ENCODE assay signal across 24 mouse cellular contexts in the genomic region with DNA sequence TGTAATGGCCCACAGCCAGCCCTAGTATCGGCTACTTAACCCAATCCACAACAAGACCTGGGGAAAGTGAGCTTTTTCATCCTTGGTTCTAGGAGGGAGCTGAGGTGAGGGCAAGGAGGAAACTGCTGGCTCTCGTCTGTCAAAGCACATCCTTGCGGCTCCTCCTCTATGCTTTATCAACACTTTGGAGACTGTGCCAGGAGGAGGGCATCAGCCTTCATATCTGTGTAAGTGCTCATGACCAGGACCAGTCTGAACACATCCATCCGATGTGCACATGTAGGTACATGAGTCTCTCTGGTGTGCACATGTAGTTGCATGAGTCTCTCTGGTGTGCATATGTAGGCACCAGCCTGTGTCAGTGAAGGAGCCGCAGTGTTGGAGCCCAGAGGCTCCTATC. TPM values are rescaled to one million over a fixed set of nuclear protein-coding genes. Genes with fewer than 3 reads are reported as not detected.
DNase-seq lines count a peak whose midpoint lies in the region; ATAC-seq and TF ChIP-seq lines count a peak whose summit lies in the region.
"Had no signal": no experiment of that assay in that cellular context is flagged by ENCODE, and none has a peak within 500 bp of the region (broad histone marks: within the 10 kb centered on the region; RNA-seq: fewer than 3 reads in every experiment).

No protein-coding gene starts in this region.

- 70% methylated on average over 5 of the region's 5 CpGs for WGBS in stomach, embryonic 15.5 days
- WGBS in stomach, postnatal 0 days, result 81% methylated on average over 5 of the region's 5 CpGs
- 51% methylated on average over 5 of the region's 5 CpGs for WGBS in liver, embryonic 16.5 days (ENCODE audit: insufficient replicate concordance)
- 91% methylated on average over 5 of the region's 5 CpGs for WGBS in midbrain, embryonic 10.5 days

- no peaks in the 10 kb centered on the region for H3K4me1 ChIP-seq in stomach, embryonic 15.5 days
- no peaks in the 10 kb centered on the region for H3K4me1 ChIP-seq in stomach, postnatal 0 days (replicated peaks; ENCODE audit: control insufficient read depth, insufficient read depth)
- H3K4me1 ChIP-seq in liver, embryonic 16.5 days (ENCODE audit: control insufficient read depth, low read depth, low read length), result peaks cover 36% of the 10 kb centered on the region
- no peaks in the 10 kb centered on the region for H3K4me1 ChIP-seq in midbrain, embryonic 10.5 days
- H3K4me1 ChIP-seq: embryonic facial prominence, embryonic 15.5 days; forebrain, embryonic 13.5 days; midbrain, embryonic 12.5 days had no signal

- no peak overlapping the region for H3K9ac ChIP-seq in stomach, embryonic 15.5 days
- H3K9ac ChIP-seq in stomach, postnatal 0 days (ENCODE audit: low read length), result no peak overlapping the region
- H3K9ac ChIP-seq in liver, embryonic 16.5 days (ENCODE audit: low read depth, low read length), result peak overlapping the region; percentile 61
- H3K9ac ChIP-seq: embryonic facial prominence, embryonic 15.5 days; forebrain, embryonic 13.5 days; midbrain, embryonic 12.5 days had no signal

- no peak overlapping the region for H3K27ac ChIP-seq in stomach, embryonic 15.5 days
- H3K27ac ChIP-seq in stomach, postnatal 0 days (replicated peaks), result no peak overlapping the region
- peak overlapping the region; percentile 91 for H3K27ac ChIP-seq in liver, embryonic 16.5 days (ENCODE audit: low read length)
- no peak overlapping the region for H3K27ac ChIP-seq in midbrain, embryonic 10.5 days (replicated peaks)
- H3K27ac ChIP-seq: embryonic facial prominence, embryonic 15.5 days; forebrain, embryonic 13.5 days; left cerebral cortex, adult 2 months; macrophage; midbrain, embryonic 12.5 days had no signal

- no peaks in the 10 kb centered on the region; the same call in none of the 2 replicates for H3K27me3 ChIP-seq in stomach, embryonic 15.5 days (replicated peaks)
- H3K27me3 ChIP-seq in stomach, postnatal 0 days (ENCODE audit: control insufficient read depth, insufficient read depth, low read length), result no peaks in the 10 kb centered on the region
- H3K27me3 ChIP-seq in liver, embryonic 16.5 days (ENCODE audit: control insufficient read depth, insufficient read depth, low read depth, low read length), result peaks cover 7% of the 10 kb centered on the region
- H3K27me3 ChIP-seq in midbrain, embryonic 10.5 days (ENCODE audit: low read depth, poor library complexity, severe bottlenecking), result peaks cover 20% of the 10 kb centered on the region
- H3K27me3 ChIP-seq: CH12.LX; embryonic facial prominence, embryonic 15.5 days had no signal

- H3K4me2 ChIP-seq in stomach, embryonic 15.5 days, result no peak overlapping the region
- no peak overlapping the region for H3K4me2 ChIP-seq in stomach, postnatal 0 days (replicated peaks; ENCODE audit: low read depth)
- H3K4me2 ChIP-seq in liver, embryonic 16.5 days (ENCODE audit: low read depth, low read length), result peak overlapping the region; percentile 82
- H3K4me2 ChIP-seq: embryonic facial prominence, embryonic 15.5 days; forebrain, embryonic 13.5 days; heart, embryonic 11.5 days; midbrain, embryonic 12.5 days had no signal

- no peak for TF ChIP-seq CTCF in stomach, postnatal 0 days (IDR thresholded peaks at IDR 0.05; ENCODE audit: low read depth)

- no peaks in the 10 kb centered on the region for H3K36me3 ChIP-seq in stomach, embryonic 15.5 days
- H3K36me3 ChIP-seq in stomach, postnatal 0 days (ENCODE audit: control insufficient read depth, insufficient read depth, low read length), result no peaks in the 10 kb centered on the region
- no peaks in the 10 kb centered on the region for H3K36me3 ChIP-seq in liver, embryonic 16.5 days (ENCODE audit: control insufficient read depth, insufficient read depth)
- no peaks in the 10 kb centered on the region for H3K36me3 ChIP-seq in midbrain, embryonic 10.5 days
- H3K36me3 ChIP-seq: embryonic facial prominence, embryonic 15.5 days; G1E; midbrain, embryonic 12.5 days had no signal

- no peak for DNase-seq in stomach, postnatal 0 days (ENCODE audit: low spot score)
- peak; percentile 45 for DNase-seq in liver
- DNase-seq in midbrain, embryonic 10.5 days (ENCODE audit: low spot score), result no peak
- no peak for DNase-seq in spleen, adult 12 weeks (ENCODE audit: low spot score)
- DNase-seq in cerebellum, postnatal 4 days (ENCODE audit: low spot score in 2 of 2), result no peak
- DNase-seq: adrenal gland, adult 2 months; B cell, adult 2 months; cerebellum, adult 2 months; cerebellum, postnatal 36 days; heart, postnatal 14 days; kidney, adult 18-20 months; kidney, postnatal 10 days had no signal

- no peak overlapping the region for H3K4me3 ChIP-seq in stomach, embryonic 15.5 days (replicated peaks)
- H3K4me3 ChIP-seq in stomach, postnatal 0 days (ENCODE audit: low read depth, low read length), result no peak overlapping the region
- peak overlapping the region; percentile 50 for H3K4me3 ChIP-seq in liver, embryonic 16.5 days (ENCODE audit: low read depth, low read length)
- no peak overlapping the region for H3K4me3 ChIP-seq in midbrain, embryonic 10.5 days
- H3K4me3 ChIP-seq: embryonic facial prominence, embryonic 15.5 days; forebrain, embryonic 13.5 days; left cerebral cortex, adult 2 months; midbrain, embryonic 12.5 days had no signal

- TF ChIP-seq EP300 in stomach, postnatal 0 days (optimal IDR thresholded peaks at IDR 0.05), result no peak

- ATAC-seq in stomach, embryonic 15.5 days (ENCODE audit: insufficient read depth, low FRiP score, low read depth), result peak; percentile 67; the same call in 1 of the 2 replicates
- ATAC-seq in stomach, postnatal 0 days (ENCODE audit: low FRiP score, low TSS enrichment), result no peak
- peak; percentile 81 for ATAC-seq in liver, embryonic 16.5 days (ENCODE audit: low read depth)
- ATAC-seq: forebrain, embryonic 13.5 days; lung, postnatal 0 days had no signal

- no peaks in the 10 kb centered on the region for H3K9me3 ChIP-seq in stomach, embryonic 15.5 days
- H3K9me3 ChIP-seq in stomach, postnatal 0 days (ENCODE audit: control insufficient read depth, low read length), result no peaks in the 10 kb centered on the region
- no peaks in the 10 kb centered on the region for H3K9me3 ChIP-seq in liver, embryonic 16.5 days (replicated peaks; ENCODE audit: control insufficient read depth, low read length)
- no peaks in the 10 kb centered on the region for H3K9me3 ChIP-seq in midbrain, embryonic 10.5 days (replicated peaks)
- H3K9me3 ChIP-seq: embryonic facial prominence, embryonic 15.5 days; forebrain, embryonic 13.5 days; G1E; midbrain, embryonic 12.5 days had no signal

RNA-seq across cellular contexts. Expression of gene Ptk6, which starts 3.1 kb away (rescaled TPM):
- 0.12 TPM in 1 of 2 replicates, not detected in the other for polyA plus RNA-seq in stomach, embryonic 15.5 days (2015; fragmentation: Nextera tagmentation; extraction: Ambion mirVana)
- 5.8 and 5.9 TPM in 2 replicates for polyA plus RNA-seq in stomach, postnatal 0 days (2015; fragmentation: Nextera tagmentation; extraction: Ambion mirVana)
- polyA plus RNA-seq in liver, embryonic 16.5 days (2015; fragmentation: Nextera tagmentation; extraction: Ambion mirVana), result 0.15 and 0.27 TPM in 2 replicates
- 0.07 TPM in 1 of 2 replicates, not detected in the other for polyA plus RNA-seq in midbrain, embryonic 10.5 days (2016; fragmentation: Nextera tagmentation; extraction: Ambion mirVana)
- polyA plus RNA-seq: forebrain, embryonic 13.5 days; G1E; heart, embryonic 11.5 days; hindbrain, embryonic 11.5 days; macrophage; midbrain, embryonic 12.5 days had no signal

RNA-seq across cellular contexts. Expression of gene Srms, which starts 7.3 kb away (rescaled TPM):
- polyA plus RNA-seq in stomach, embryonic 15.5 days (2015; fragmentation: Nextera tagmentation; extraction: Ambion mirVana), result 0.06 and 0.18 TPM in 2 replicates
- 1.7 and 1.8 TPM in 2 replicates for polyA plus RNA-seq in stomach, postnatal 0 days (2015; fragmentation: Nextera tagmentation; extraction: Ambion mirVana)
- polyA plus RNA-seq in liver, embryonic 16.5 days (2015; fragmentation: Nextera tagmentation; extraction: Ambion mirVana), result 0.51 and 0.54 TPM in 2 replicates
- polyA plus RNA-seq in midbrain, embryonic 10.5 days (2016; fragmentation: Nextera tagmentation; extraction: Ambion mirVana), result 0.10 and 0.20 TPM in 2 replicates
- polyA plus RNA-seq: G1E, macrophage had no signal

RNA-seq across cellular contexts. Expression of gene Fndc11, which starts 14.1 kb away (rescaled TPM):
- 0.09 and 0.26 TPM in 2 replicates for polyA plus RNA-seq in stomach, embryonic 15.5 days (2015; fragmentation: Nextera tagmentation; extraction: Ambion mirVana)
- 0.36 and 0.45 TPM in 2 replicates for polyA plus RNA-seq in stomach, postnatal 0 days (2015; fragmentation: Nextera tagmentation; extraction: Ambion mirVana)
- 0.15 and 0.33 TPM in 2 replicates for polyA plus RNA-seq in liver, embryonic 16.5 days (2015; fragmentation: Nextera tagmentation; extraction: Ambion mirVana)
- polyA plus RNA-seq in midbrain, embryonic 10.5 days (2016; fragmentation: Nextera tagmentation; extraction: Ambion mirVana), result 0.10 and 0.15 TPM in 2 replicates
- polyA plus RNA-seq: cerebellum, adult 2 months; G1E; hindbrain, embryonic 11.5 days; macrophage had no signal

RNA-seq across cellular contexts. Expression of gene Ppdpf, which starts 18.6 kb away (rescaled TPM):
- 249 and 269 TPM in 2 replicates for polyA plus RNA-seq in stomach, embryonic 15.5 days (2015; fragmentation: Nextera tagmentation; extraction: Ambion mirVana)
- 294 and 310 TPM in 2 replicates for polyA plus RNA-seq in stomach, postnatal 0 days (2015; fragmentation: Nextera tagmentation; extraction: Ambion mirVana)
- 92.7 and 94.4 TPM in 2 replicates for polyA plus RNA-seq in liver, embryonic 16.5 days (2015; fragmentation: Nextera tagmentation; extraction: Ambion mirVana)
- 375 and 418 TPM in 2 replicates for polyA plus RNA-seq in midbrain, embryonic 10.5 days (2016; fragmentation: Nextera tagmentation; extraction: Ambion mirVana)

RNA-seq across cellular contexts. Expression of gene Helz2, which starts 36.1 kb away (rescaled TPM):
- 2.1 and 2.3 TPM in 2 replicates for polyA plus RNA-seq in stomach, embryonic 15.5 days (2015; fragmentation: Nextera tagmentation; extraction: Ambion mirVana)
- polyA plus RNA-seq in stomach, postnatal 0 days (2015; fragmentation: Nextera tagmentation; extraction: Ambion mirVana), result 1.6 and 1.7 TPM in 2 replicates
- 2.6 and 3.2 TPM in 2 replicates for polyA plus RNA-seq in liver, embryonic 16.5 days (2015; fragmentation: Nextera tagmentation; extraction: Ambion mirVana)
- polyA plus RNA-seq in midbrain, embryonic 10.5 days (2016; fragmentation: Nextera tagmentation; extraction: Ambion mirVana), result 0.62 and 0.78 TPM in 2 replicates
